Mouse (Mus musculus) bone marrow macrophage, adult 2 months (primary cell): ENCODE measurements around the gene 1700029F12Rik.

Experiments
- CTCF ChIP-seq: IDR thresholded peaks from 2 replicates; pipeline ENCODE4 v1.5.1; 2012; ENCODE audit warnings: low read depth, mild to moderate bottlenecking, low read length, moderate library complexity
- POLR2A ChIP-seq: IDR thresholded peaks from 2 replicates; pipeline ENCODE4 v1.6.1; 2012; ENCODE audit warnings: mild to moderate bottlenecking, low read depth, low read length, borderline replicate concordance

DNA sequence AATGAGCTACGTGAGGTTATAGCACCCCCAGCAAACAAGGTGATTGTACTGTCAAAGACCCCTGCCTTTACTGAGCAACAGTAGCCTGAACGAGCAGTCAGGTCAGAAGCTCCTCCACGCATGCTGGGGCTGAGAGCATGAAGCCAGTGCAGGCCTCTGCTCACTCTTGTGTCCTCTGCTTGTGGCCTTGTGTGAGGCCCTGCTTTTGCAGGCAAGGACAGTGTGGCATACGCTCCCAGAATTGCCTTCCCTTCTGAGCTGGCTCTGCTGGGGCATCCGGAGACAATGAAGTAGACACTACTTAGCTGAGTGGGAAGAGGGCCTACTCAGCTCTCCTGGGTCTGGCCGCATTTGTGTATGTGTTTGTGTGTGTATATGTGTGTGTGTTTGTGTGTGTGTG, 25.6 kb upstream of the 1700029F12Rik start:
- TF ChIP-seq POLR2A (no peak), CTCF (no peak)
